Mouse (Mus musculus) embryonic facial prominence, embryonic 11.5 days (tissue): ENCODE data around the gene Csrnp3. TPM values are rescaled to one million over a fixed set of nuclear protein-coding genes. Genes with fewer than 3 reads are reported as not detected.

Source experiments
- ATAC-seq: fragments of 200-750 bp; cut with Nextera tagmentation; replicated peaks from 2 replicates; pipeline ENCODE4 v1.8.0; 2017; ENCODE audit warnings: low read depth; ENCODE audit not compliant: insufficient number of reproducible peaks, low FRiP score, low TSS enrichment
- DNase-seq: peaks from one replicate; pipeline ENCODE4 v3.0.0-alpha.2; 2015; ENCODE audit warnings: low spot score
- H3K27ac ChIP-seq: fragments of 300-500 bp; sonication (generic); replicated peaks from 2 replicates; pipeline ENCODE4 v1.5.1; 2014; ENCODE audit warnings: mild to moderate bottlenecking, low read depth, low read length, control low read depth
- H3K27me3 ChIP-seq: fragments of 300-500 bp; sonication (generic); 2 replicates; pipeline ENCODE4 v1.6.1; 2014; ENCODE audit warnings: mild to moderate bottlenecking, low read length, moderate library complexity, mixed read lengths; ENCODE audit not compliant: control insufficient read depth, insufficient read depth
- H3K36me3 ChIP-seq: fragments of 300-500 bp; sonication (generic); replicated peaks from 2 replicates; pipeline ENCODE4 v1.6.1; 2014; ENCODE audit warnings: low read depth, mild to moderate bottlenecking, low read length, moderate library complexity, mixed read lengths; ENCODE audit not compliant: control insufficient read depth, insufficient read depth
- H3K4me1 ChIP-seq: fragments of 300-500 bp; sonication (generic); 2 replicates; pipeline ENCODE4 v1.6.1; 2014; ENCODE audit warnings: low read length, mixed read lengths; ENCODE audit not compliant: control insufficient read depth, insufficient read depth
- H3K4me2 ChIP-seq: fragments of 300-500 bp; sonication (generic); 2 replicates; pipeline ENCODE4 v1.6.1; 2014; ENCODE audit warnings: low read depth, mild to moderate bottlenecking, control low read depth, low read length, moderate library complexity
- H3K4me3 ChIP-seq: fragments of 300-500 bp; sonication (generic); 2 replicates; pipeline ENCODE4 v1.5.1; 2014; ENCODE audit warnings: low read depth, low read length, control low read depth
- H3K9ac ChIP-seq: fragments of 300-500 bp; sonication (generic); replicated peaks from 2 replicates; pipeline ENCODE4 v1.6.1; 2014; ENCODE audit warnings: mild to moderate bottlenecking, control low read depth, low read length
- H3K9me3 ChIP-seq: fragments of 300-500 bp; sonication (generic); replicated peaks from 2 replicates; pipeline ENCODE4 v1.6.1; 2016; ENCODE audit warnings: mild to moderate bottlenecking, low read length, inconsistent platforms, mixed read lengths; ENCODE audit not compliant: control insufficient read depth
- WGBS: fragments of 180-500 bp; shearing (Covaris S2); extraction: QIAGEN DNeasy Blood & Tissue Kit; methylation state at CpG from one replicate; pipeline ENCODE4 v1.1.7; 2014; 5-methylcytosine and 5-hydroxymethylcytosine counted together
- polyA plus RNA-seq: library from polyadenylated mRNA; unstranded; fragments of >200 nt; fragmentation: Nextera tagmentation; extraction: Ambion mirVana; gene quantifications from 2 replicates; pipeline ENCODE4 v1.2.1, GENCODE M21; 2014

Gene Csrnp3
- polyA plus RNA-seq, 1 experiment from 2014 or later, result 5.5 TPM

GRCm38 (mm10) chr2:65990108-65990507, 144.5 kb downstream of the Csrnp3 start:
- no peak overlapping the region for H3K4me2 ChIP-seq
- no peaks in the 10 kb centered on the region for H3K9me3 ChIP-seq
- H3K36me3 ChIP-seq, result no peaks in the 10 kb centered on the region
- no peak overlapping the region for H3K4me3 ChIP-seq
- DNase-seq, result peak; percentile 35
- no peak for ATAC-seq
- H3K27ac ChIP-seq, result no peak overlapping the region
- no peaks in the 10 kb centered on the region for H3K27me3 ChIP-seq
- no peak overlapping the region for H3K9ac ChIP-seq
- H3K4me1 ChIP-seq, result no peaks in the 10 kb centered on the region

GRCm38 (mm10) chr2:65990754-65991153, 145.2 kb downstream of the Csrnp3 start:
- H3K27me3 ChIP-seq, result no peaks in the 10 kb centered on the region
- DNase-seq (no peak), ATAC-seq (no peak)
- H3K27ac ChIP-seq, result no peak overlapping the region
- H3K4me2 ChIP-seq, result no peak overlapping the region
- H3K9me3 ChIP-seq, result no peaks in the 10 kb centered on the region
- no peak overlapping the region for H3K4me3 ChIP-seq
- H3K36me3 ChIP-seq, result no peaks in the 10 kb centered on the region
- no peaks in the 10 kb centered on the region for H3K4me1 ChIP-seq
- WGBS, result 50% methylated on average over 4 of the region's 4 CpGs
- H3K9ac ChIP-seq, result no peak overlapping the region

GRCm38 (mm10) chr2:65993371-65993770, 147.8 kb downstream of the Csrnp3 start:
- peak; percentile 82 for DNase-seq
- H3K27me3 ChIP-seq, result no peaks in the 10 kb centered on the region
- no peaks in the 10 kb centered on the region for H3K9me3 ChIP-seq
- H3K9ac ChIP-seq, result no peak overlapping the region
- WGBS, result 29% methylated on average over 14 of the region's 14 CpGs
- H3K4me1 ChIP-seq, result no peaks in the 10 kb centered on the region
- no peak overlapping the region for H3K27ac ChIP-seq
- H3K4me2 ChIP-seq, result peak overlapping the region; percentile 16; the same call in 1 of the 2 replicates
- no peak overlapping the region for H3K4me3 ChIP-seq
- ATAC-seq, result peak; percentile 70; the same call in 1 of the 2 replicates
- no peaks in the 10 kb centered on the region for H3K36me3 ChIP-seq

GRCm38 (mm10) chr2:65994886-65995468, 149.4 kb downstream of the Csrnp3 start:
- Histone ChIP-seq H3K27me3 (no peaks in the 10 kb centered on the region), H3K36me3 (no peaks in the 10 kb centered on the region), H3K4me2 (no peak overlapping the region), H3K9me3 (no peaks in the 10 kb centered on the region), H3K27ac (no peak overlapping the region), H3K4me3 (no peak overlapping the region), H3K4me1 (no peaks in the 10 kb centered on the region), H3K9ac (no peak overlapping the region)
- ATAC-seq, result no peak; the same call in 1 of the 2 replicates
- WGBS, result 54% methylated on average over 13 of the region's 13 CpGs
- peak; percentile 26 for DNase-seq

GRCm38 (mm10) chr2:65998747-65999146, 153.2 kb downstream of the Csrnp3 start:
- no peak overlapping the region for H3K4me2 ChIP-seq
- no peaks in the 10 kb centered on the region for H3K9me3 ChIP-seq
- 86% methylated on average over 2 of the region's 2 CpGs for WGBS
- ATAC-seq (no peak), DNase-seq (no peak)
- H3K27ac ChIP-seq, result no peak overlapping the region
- H3K4me1 ChIP-seq, result no peaks in the 10 kb centered on the region
- no peak overlapping the region for H3K4me3 ChIP-seq
- H3K27me3 ChIP-seq, result no peaks in the 10 kb centered on the region
- H3K9ac ChIP-seq, result no peak overlapping the region
- H3K36me3 ChIP-seq, result no peaks in the 10 kb centered on the region

GRCm38 (mm10) chr2:66008995-66009654, 163.6 kb downstream of the Csrnp3 start:
- H3K4me2 ChIP-seq, result no peak overlapping the region
- H3K36me3 ChIP-seq, result no peaks in the 10 kb centered on the region
- DNase-seq, result no peak
- H3K4me1 ChIP-seq, result no peaks in the 10 kb centered on the region
- no peak overlapping the region for H3K4me3 ChIP-seq
- H3K27me3 ChIP-seq, result no peaks in the 10 kb centered on the region
- H3K9ac ChIP-seq, result no peak overlapping the region
- no peak for ATAC-seq
- H3K9me3 ChIP-seq, result no peaks in the 10 kb centered on the region
- WGBS, result 88% methylated on average over 19 of the region's 19 CpGs
- H3K27ac ChIP-seq, result no peak overlapping the region

GRCm38 (mm10) chr2:66009677-66010076, 164.1 kb downstream of the Csrnp3 start:
- Histone ChIP-seq H3K4me2 (no peak overlapping the region), H3K4me3 (no peak overlapping the region), H3K9me3 (no peaks in the 10 kb centered on the region), H3K27me3 (no peaks in the 10 kb centered on the region), H3K9ac (no peak overlapping the region), H3K36me3 (no peaks in the 10 kb centered on the region), H3K4me1 (no peaks in the 10 kb centered on the region), H3K27ac (no peak overlapping the region)
- ATAC-seq (no peak), DNase-seq (no peak)
- 82% methylated on average over 2 of the region's 2 CpGs for WGBS

GRCm38 (mm10) chr2:66018711-66019110, 173.1 kb downstream of the Csrnp3 start:
- no peak overlapping the region for H3K4me2 ChIP-seq
- no peak overlapping the region for H3K4me3 ChIP-seq
- no peaks in the 10 kb centered on the region for H3K27me3 ChIP-seq
- no peaks in the 10 kb centered on the region for H3K36me3 ChIP-seq
- H3K27ac ChIP-seq, result no peak overlapping the region
- no peaks in the 10 kb centered on the region for H3K4me1 ChIP-seq
- no peak overlapping the region for H3K9ac ChIP-seq
- ATAC-seq (no peak), DNase-seq (no peak)
- no peaks in the 10 kb centered on the region for H3K9me3 ChIP-seq
- 87% methylated on average over 9 of the region's 9 CpGs for WGBS
